Mouse (Mus musculus) 3134 (cell line): ENCODE results near the gene Abcb10.

Source experiments
- DNase-seq: peaks from one replicate; pipeline ENCODE4 v3.0.0-alpha.2; 2011; ENCODE audit warnings: low spot score; ENCODE audit not compliant: insufficient read length; ENCODE audit errors: extremely low read depth

Gene Abcb10

GRCm38 (mm10) chr8:123912265-123912664 is 70.7 kb downstream of the Abcb10 start:
- DNase-seq, result no peak

DNA sequence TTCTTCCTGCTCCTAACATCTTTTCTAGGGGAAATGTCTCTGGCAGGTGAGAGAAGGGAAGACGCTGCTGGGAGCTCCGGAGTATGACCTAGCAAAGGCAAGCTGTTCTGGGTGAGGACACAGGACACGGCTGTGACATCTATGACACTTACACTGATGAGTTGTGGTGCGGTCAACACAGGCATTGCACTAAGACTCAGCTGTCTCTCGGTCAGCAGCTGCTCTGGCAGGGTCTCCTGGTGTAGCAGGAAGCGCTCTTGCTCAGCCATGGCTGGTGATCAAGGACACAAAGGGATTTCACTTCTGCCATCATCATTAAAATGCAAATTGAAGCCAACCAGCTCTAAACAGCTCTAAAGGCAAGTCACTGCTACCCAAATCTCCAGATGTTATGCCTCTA is 75.3 kb downstream of the Abcb10 start:
- DNase-seq, result no peak

DNA sequence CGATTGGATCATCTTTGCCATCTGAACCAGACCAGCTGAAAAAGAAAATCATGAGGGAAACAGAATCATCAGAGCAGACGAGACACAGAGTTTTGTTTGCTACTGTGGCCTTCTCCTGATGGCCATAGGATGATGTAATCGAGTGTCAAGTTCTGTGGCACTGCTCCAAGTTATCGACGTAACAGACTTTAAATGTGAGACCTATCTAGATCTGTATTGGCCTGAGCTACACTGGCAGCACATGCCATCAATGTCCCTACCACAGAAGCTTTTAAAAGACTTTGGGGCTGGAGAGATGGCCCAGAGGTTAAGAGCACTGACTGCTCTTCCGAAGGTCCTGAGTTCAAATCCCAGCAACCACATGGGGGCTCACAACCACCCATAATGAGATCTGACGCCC is 80.3 kb downstream of the Abcb10 start:
- DNase-seq, result no peak
